Mouse (Mus musculus) olfactory bulb, adult 2 months (tissue): ENCODE measurements around the gene Adam29. TPM values are rescaled to one million over a fixed set of nuclear protein-coding genes. Genes with fewer than 3 reads are reported as not detected.

Source experiments
- H3K27ac ChIP-seq: fragments of 200-500 bp; 2 replicates; pipeline ENCODE4 v1.5.1; 2012; ENCODE audit warnings: low read depth, low read length; ENCODE audit not compliant: insufficient read depth
- H3K4me1 ChIP-seq: fragments of 200-500 bp; 2 replicates; pipeline ENCODE4 v1.6.1; 2012; ENCODE audit warnings: low read length; ENCODE audit not compliant: control insufficient read depth, insufficient read depth
- H3K4me3 ChIP-seq: fragments of 200-500 bp; 2 replicates; pipeline ENCODE4 v1.5.1; 2012; ENCODE audit warnings: mild to moderate bottlenecking, low read depth, low read length, moderate library complexity; ENCODE audit not compliant: insufficient read depth
- CTCF ChIP-seq: fragments of 200-500 bp; IDR thresholded peaks from 2 replicates; pipeline ENCODE4 v1.5.1; 2012; ENCODE audit warnings: low read depth, mild to moderate bottlenecking, low read length, moderate library complexity; ENCODE audit not compliant: insufficient read depth
- POLR2A ChIP-seq: fragments of 200-500 bp; IDR thresholded peaks from 2 replicates; pipeline ENCODE4 v1.6.1; 2012; ENCODE audit warnings: mild to moderate bottlenecking, low read depth, low read length, moderate library complexity; ENCODE audit not compliant: insufficient read depth
- WGBS: fragments of 180-500 bp; shearing (Covaris S2); methylation state at CpG from one replicate; pipeline ENCODE4 v1.1.7; 2018; 5-methylcytosine and 5-hydroxymethylcytosine counted together
- polyA plus RNA-seq: library from polyadenylated mRNA; stranded (reverse); fragments of >200 nt; gene quantifications from 2 replicates; pipeline ENCODE4 v1.2.4, GENCODE M21; 2012; ENCODE audit warnings: low replicate concordance; ENCODE audit not compliant: missing spikeins, insufficient read depth, insufficient read length

Adam29 gene
- not detected in 2 replicates for polyA plus RNA-seq

- H3K4me3 ChIP-seq: no peak within 1 kb of the TSS
- H3K4me1 ChIP-seq: no peaks in the 10 kb centered on the region
- no peak for TF ChIP-seq POLR2A
- no peak for TF ChIP-seq CTCF
- 79% methylated on average over 1 of the region's 1 CpGs for WGBS
- no peak within 1 kb of the TSS for H3K27ac ChIP-seq
Measured at GRCm38 (mm10) chr8:55906848-55907247, at the start of gene Adam29. Gene Adam29 (minus strand): TSS chr8:55906948.

GRCm38 (mm10) chr8:55940526-55940880, 33.8 kb upstream of the Adam29 start:
- no peak for TF ChIP-seq CTCF
- TF ChIP-seq POLR2A: no peak
- H3K27ac ChIP-seq: no peak overlapping the region
- under 1% methylated on average over 8 of the region's 8 CpGs for WGBS
- peak overlapping the region; percentile 36 for H3K4me3 ChIP-seq
- H3K4me1 ChIP-seq: peaks cover 6% of the 10 kb centered on the region

GRCm38 (mm10) chr8:55939870-55940525, 33.2 kb upstream of the Adam29 start, which contains the start of gene Glra3:
Gene Glra3 (plus strand): TSS chr8:55940460.
- TF ChIP-seq POLR2A (no peak), CTCF (no peak)
- WGBS: 8% methylated on average over 11 of the region's 11 CpGs
- H3K27ac ChIP-seq: no peak within 1 kb of the TSS

More at GRCm38 (mm10) chr8:55939870-55940525, 33.2 kb upstream of the Adam29 start, which contains the start of gene Glra3:
- peak within 1 kb of the TSS; percentile 36 for H3K4me3 ChIP-seq
- H3K4me1 ChIP-seq: peaks cover 6% of the 10 kb centered on the region

Other genes with a start within 250 kb of the Adam29 start
- not detected in 2 replicates for gene Glra3, start 33.5 kb upstream of the Adam29 start, polyA plus RNA-seq